Mouse (Mus musculus): ENCODE measurements around the gene Abca1. TPM values are rescaled to one million over a fixed set of nuclear protein-coding genes. Genes with fewer than 3 reads are reported as not detected.

The Abca1 gene
- polyA plus RNA-seq, 1 experiment, result 2.6 TPM

DNA sequence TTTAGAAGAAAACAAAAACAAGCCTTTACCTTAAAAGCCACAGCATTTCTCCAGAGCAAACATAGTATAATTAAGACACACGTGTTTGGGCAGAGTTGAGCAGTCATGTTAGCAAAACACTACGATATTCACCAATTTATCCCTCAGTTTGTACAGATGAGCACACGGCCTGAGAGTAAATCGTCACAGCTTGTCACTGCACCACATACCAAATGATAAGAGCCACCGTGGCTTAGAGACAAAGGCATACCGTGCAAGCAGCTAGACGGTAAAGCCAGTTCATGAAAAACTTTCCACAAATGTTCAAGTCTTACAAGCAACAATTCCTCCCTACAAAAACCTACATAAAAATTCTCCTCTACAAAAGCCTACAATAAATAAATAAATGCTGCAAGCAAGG is 57.2 kb downstream of the Abca1 start:
- Histone ChIP-seq H3K27me3 (ENCODE audit: control insufficient read depth, insufficient read depth, low read length, poor library complexity, severe bottlenecking) (no peaks in the 10 kb centered on the region), H3K36me3 (ENCODE audit: control insufficient read depth, insufficient read depth, low read length, poor library complexity, severe bottlenecking) (no peaks in the 10 kb centered on the region), H3K9me3 (replicated peaks; ENCODE audit: control insufficient read depth, insufficient read depth, low read length, poor library complexity, severe bottlenecking) (0 out of 2 replicates have a peak, but pooled peaks cover 3% of the 10 kb centered on the region), H3K9ac (ENCODE audit: low read depth, poor library complexity, severe bottlenecking) (no peak overlapping the region), H3K27ac (ENCODE audit: insufficient read depth, low read length) (no peak overlapping the region), H3K4me3 (ENCODE audit: low read depth, low read length) (no peak overlapping the region), H3K4me1 (ENCODE audit: control insufficient read depth, insufficient read depth, low read length) (no peaks in the 10 kb centered on the region)
- TF ChIP-seq POLR2A (IDR thresholded peaks at IDR 0.05; ENCODE audit: insufficient read depth, low read length) (no peak), EP300 (IDR thresholded peaks at IDR 0.05; ENCODE audit: insufficient read depth, low read depth, low read length) (no peak), CTCF (IDR thresholded peaks at IDR 0.05; ENCODE audit: low read depth, low read length) (no peak)

DNA sequence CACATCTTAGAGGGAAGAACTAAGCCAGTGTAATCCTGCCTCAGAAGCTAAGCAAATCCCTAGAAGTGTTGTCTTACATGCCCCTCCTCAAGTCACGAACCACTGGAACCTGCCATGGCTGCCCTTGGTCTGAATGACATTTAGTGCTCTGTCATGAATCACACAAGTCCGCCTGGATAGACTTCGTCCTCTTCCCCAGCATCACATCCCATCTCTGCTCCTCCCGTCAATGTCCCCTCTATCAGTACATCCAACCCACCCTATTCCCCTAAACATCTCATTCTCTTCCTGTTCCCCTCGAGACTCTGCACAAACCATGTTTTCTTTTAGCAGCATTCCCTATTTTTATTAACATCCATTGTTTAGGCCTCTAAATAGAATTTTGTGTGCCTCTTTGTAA is 58.4 kb downstream of the Abca1 start:
- H3K4me1 ChIP-seq (ENCODE audit: control insufficient read depth, insufficient read depth, low read length), result no peaks in the 10 kb centered on the region
- H3K27me3 ChIP-seq (ENCODE audit: control insufficient read depth, insufficient read depth, low read length, poor library complexity, severe bottlenecking), result no peaks in the 10 kb centered on the region
- no peak for TF ChIP-seq EP300 (IDR thresholded peaks at IDR 0.05; ENCODE audit: insufficient read depth, low read depth, low read length)
- TF ChIP-seq POLR2A (IDR thresholded peaks at IDR 0.05; ENCODE audit: insufficient read depth, low read length), result no peak
- TF ChIP-seq CTCF (IDR thresholded peaks at IDR 0.05; ENCODE audit: low read depth, low read length), result no peak
- H3K4me3 ChIP-seq (ENCODE audit: low read depth, low read length), result no peak overlapping the region
- no peak overlapping the region for H3K27ac ChIP-seq (ENCODE audit: insufficient read depth, low read length)
- 0 out of 2 replicates have a peak, but pooled peaks cover 3% of the 10 kb centered on the region for H3K9me3 ChIP-seq (replicated peaks; ENCODE audit: control insufficient read depth, insufficient read depth, low read length, poor library complexity, severe bottlenecking)
- H3K36me3 ChIP-seq (ENCODE audit: control insufficient read depth, insufficient read depth, low read length, poor library complexity, severe bottlenecking), result no peaks in the 10 kb centered on the region
- H3K9ac ChIP-seq (ENCODE audit: low read depth, poor library complexity, severe bottlenecking), result no peak overlapping the region

DNA sequence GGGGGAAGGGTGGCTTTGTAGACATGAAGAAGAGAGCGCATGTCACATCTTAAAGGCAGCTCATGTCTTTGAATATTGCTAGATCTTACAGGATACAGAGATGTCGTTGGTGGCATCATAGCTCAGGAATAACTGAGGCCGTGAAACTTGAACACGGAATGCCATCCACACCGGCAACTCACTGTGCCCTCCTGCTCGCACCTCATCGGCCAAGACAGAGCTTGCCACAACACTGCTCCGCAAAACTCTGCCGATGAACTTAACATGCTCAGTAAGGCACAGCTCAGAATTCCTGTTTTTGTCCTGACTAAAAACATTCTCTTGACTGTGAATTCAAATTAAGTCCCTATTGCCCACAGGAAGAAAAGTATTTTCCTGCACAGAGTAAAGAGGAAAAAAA is 59.2 kb downstream of the Abca1 start:
- H3K4me1 ChIP-seq (ENCODE audit: control insufficient read depth, insufficient read depth, low read length), result no peaks in the 10 kb centered on the region
- no peaks in the 10 kb centered on the region for H3K36me3 ChIP-seq (ENCODE audit: control insufficient read depth, insufficient read depth, low read length, poor library complexity, severe bottlenecking)
- TF ChIP-seq CTCF (IDR thresholded peaks at IDR 0.05; ENCODE audit: low read depth, low read length), result no peak
- TF ChIP-seq POLR2A (IDR thresholded peaks at IDR 0.05; ENCODE audit: insufficient read depth, low read length), result no peak
- no peak for TF ChIP-seq EP300 (IDR thresholded peaks at IDR 0.05; ENCODE audit: insufficient read depth, low read depth, low read length)
- no peak overlapping the region for H3K9ac ChIP-seq (ENCODE audit: low read depth, poor library complexity, severe bottlenecking)
- 0 out of 2 replicates have a peak, but pooled peaks cover 3% of the 10 kb centered on the region for H3K9me3 ChIP-seq (replicated peaks; ENCODE audit: control insufficient read depth, insufficient read depth, low read length, poor library complexity, severe bottlenecking)
- H3K27me3 ChIP-seq (ENCODE audit: control insufficient read depth, insufficient read depth, low read length, poor library complexity, severe bottlenecking), result no peaks in the 10 kb centered on the region
- no peak overlapping the region for H3K4me3 ChIP-seq (ENCODE audit: low read depth, low read length)
- no peak overlapping the region for H3K27ac ChIP-seq (ENCODE audit: insufficient read depth, low read length)

DNA sequence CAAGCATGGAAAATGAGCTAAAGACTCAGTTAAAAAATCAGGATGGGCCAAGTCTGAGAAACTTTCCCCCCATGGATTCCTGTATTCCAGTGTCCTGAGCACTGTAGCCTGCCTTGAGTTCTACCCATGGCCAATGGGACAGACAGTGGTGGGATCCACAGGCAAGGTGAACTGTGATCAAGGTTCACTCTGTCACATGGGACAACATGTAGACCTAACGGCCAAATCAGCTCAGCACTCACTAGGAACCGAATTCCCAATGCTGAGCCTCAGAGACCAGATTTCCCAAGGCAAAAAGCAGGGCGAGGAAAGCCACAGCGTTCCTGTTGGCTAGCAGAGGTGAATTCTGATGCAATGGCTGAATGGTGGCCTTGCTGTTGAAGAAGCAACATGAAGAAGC is 64.8 kb downstream of the Abca1 start:
- Histone ChIP-seq H3K9ac (ENCODE audit: low read depth, poor library complexity, severe bottlenecking) (no peak overlapping the region), H3K9me3 (replicated peaks; ENCODE audit: control insufficient read depth, insufficient read depth, low read length, poor library complexity, severe bottlenecking) (no peaks in the 10 kb centered on the region; the same call in 1 of the 2 replicates), H3K27me3 (ENCODE audit: control insufficient read depth, insufficient read depth, low read length, poor library complexity, severe bottlenecking) (no peaks in the 10 kb centered on the region), H3K4me3 (ENCODE audit: low read depth, low read length) (no peak overlapping the region), H3K27ac (ENCODE audit: insufficient read depth, low read length) (no peak overlapping the region), H3K36me3 (ENCODE audit: control insufficient read depth, insufficient read depth, low read length, poor library complexity, severe bottlenecking) (no peaks in the 10 kb centered on the region), H3K4me1 (ENCODE audit: control insufficient read depth, insufficient read depth, low read length) (no peaks in the 10 kb centered on the region)
- TF ChIP-seq POLR2A (IDR thresholded peaks at IDR 0.05; ENCODE audit: insufficient read depth, low read length) (no peak), CTCF (IDR thresholded peaks at IDR 0.05; ENCODE audit: low read depth, low read length) (no peak), EP300 (IDR thresholded peaks at IDR 0.05; ENCODE audit: insufficient read depth, low read depth, low read length) (no peak)

DNA sequence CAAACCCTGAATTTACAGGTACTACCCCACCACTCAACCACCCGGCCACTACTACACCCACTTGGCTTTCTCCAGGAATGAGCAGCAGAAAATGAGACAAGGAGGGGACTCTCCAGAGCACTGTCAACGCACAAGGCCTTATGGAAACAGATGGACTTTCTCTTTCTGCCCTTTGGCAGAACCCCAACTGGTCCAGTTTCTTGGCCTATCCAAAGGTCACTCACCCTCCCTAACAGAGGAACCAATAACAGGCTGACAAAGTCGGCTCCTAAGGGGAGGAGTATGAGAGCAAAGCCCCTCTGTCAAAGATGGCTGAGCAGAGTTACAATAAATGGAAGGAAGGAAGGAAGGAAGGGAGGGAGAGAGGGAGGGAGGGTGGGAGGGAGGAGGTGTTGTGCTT is 65.4 kb downstream of the Abca1 start:
- no peak overlapping the region for H3K4me3 ChIP-seq (ENCODE audit: low read depth, low read length)
- no peaks in the 10 kb centered on the region for H3K4me1 ChIP-seq (ENCODE audit: control insufficient read depth, insufficient read depth, low read length)
- no peaks in the 10 kb centered on the region for H3K27me3 ChIP-seq (ENCODE audit: control insufficient read depth, insufficient read depth, low read length, poor library complexity, severe bottlenecking)
- H3K36me3 ChIP-seq (ENCODE audit: control insufficient read depth, insufficient read depth, low read length, poor library complexity, severe bottlenecking), result no peaks in the 10 kb centered on the region
- no peaks in the 10 kb centered on the region; the same call in 1 of the 2 replicates for H3K9me3 ChIP-seq (replicated peaks; ENCODE audit: control insufficient read depth, insufficient read depth, low read length, poor library complexity, severe bottlenecking)
- no peak overlapping the region for H3K9ac ChIP-seq (ENCODE audit: low read depth, poor library complexity, severe bottlenecking)
- TF ChIP-seq CTCF (IDR thresholded peaks at IDR 0.05; ENCODE audit: low read depth, low read length) (no peak), POLR2A (IDR thresholded peaks at IDR 0.05; ENCODE audit: insufficient read depth, low read length) (no peak), EP300 (IDR thresholded peaks at IDR 0.05; ENCODE audit: insufficient read depth, low read depth, low read length) (no peak)
- no peak overlapping the region for H3K27ac ChIP-seq (ENCODE audit: insufficient read depth, low read length)

DNA sequence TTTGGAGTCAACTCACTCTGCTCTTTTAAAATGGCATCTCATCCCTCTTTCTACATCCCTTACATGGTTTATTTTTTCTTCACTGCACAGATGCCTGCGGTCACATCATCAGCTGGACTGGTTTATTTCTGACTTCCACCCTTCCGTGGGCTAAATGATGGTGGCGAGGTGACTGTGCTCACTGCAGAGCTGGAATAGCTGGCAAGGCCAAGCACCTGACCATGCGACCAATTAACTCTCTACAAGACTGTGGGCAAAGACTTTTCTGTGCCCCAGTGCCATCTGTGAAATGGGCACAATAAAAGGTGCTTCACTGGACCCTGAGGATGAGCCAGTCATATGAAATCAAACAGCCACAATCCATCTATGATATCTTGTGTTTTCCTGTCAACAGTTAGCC is 66.1 kb downstream of the Abca1 start:
- H3K4me3 ChIP-seq (ENCODE audit: low read depth, low read length), result no peak overlapping the region
- H3K27me3 ChIP-seq (ENCODE audit: control insufficient read depth, insufficient read depth, low read length, poor library complexity, severe bottlenecking), result no peaks in the 10 kb centered on the region
- no peaks in the 10 kb centered on the region; the same call in 1 of the 2 replicates for H3K9me3 ChIP-seq (replicated peaks; ENCODE audit: control insufficient read depth, insufficient read depth, low read length, poor library complexity, severe bottlenecking)
- H3K4me1 ChIP-seq (ENCODE audit: control insufficient read depth, insufficient read depth, low read length), result no peaks in the 10 kb centered on the region
- TF ChIP-seq POLR2A (IDR thresholded peaks at IDR 0.05; ENCODE audit: insufficient read depth, low read length), result no peak
- no peak for TF ChIP-seq EP300 (IDR thresholded peaks at IDR 0.05; ENCODE audit: insufficient read depth, low read depth, low read length)
- no peak overlapping the region for H3K27ac ChIP-seq (ENCODE audit: insufficient read depth, low read length)
- H3K9ac ChIP-seq (ENCODE audit: low read depth, poor library complexity, severe bottlenecking), result no peak overlapping the region
- no peaks in the 10 kb centered on the region for H3K36me3 ChIP-seq (ENCODE audit: control insufficient read depth, insufficient read depth, low read length, poor library complexity, severe bottlenecking)
